Mouse (Mus musculus) frontal cortex, postnatal 36 days (tissue): ENCODE results near the gene Dscaml1.

Experiments
- DNase-seq, 2 experiments: peaks; one replicate each; pipeline ENCODE4 v3.0.0; 2022; ENCODE audit warnings: low spot score in 2 of 2

Dscaml1 gene

GRCm38 (mm10) chr9:45507482-45507881, 81.1 kb downstream of the Dscaml1 start:
- DNase-seq: no peak

- no peak for DNase-seq
Observed at GRCm38 (mm10) chr9:45510806-45511546, 84.5 kb downstream of the Dscaml1 start.

- peak; percentile 61 to 73 for DNase-seq
Observed at GRCm38 (mm10) chr9:45517993-45518705, 91.7 kb downstream of the Dscaml1 start.

GRCm38 (mm10) chr9:45519841-45520240, 93.4 kb downstream of the Dscaml1 start:
- peak in 1 of 2 experiments; percentile 39 for DNase-seq

GRCm38 (mm10) chr9:45522866-45523265, 96.4 kb downstream of the Dscaml1 start:
- no peak for DNase-seq

GRCm38 (mm10) chr9:45524505-45524904, 98.1 kb downstream of the Dscaml1 start:
- DNase-seq: no peak

GRCm38 (mm10) chr9:45533253-45533652, 106.8 kb downstream of the Dscaml1 start:
- DNase-seq: no peak

- no peak for DNase-seq
Observed at GRCm38 (mm10) chr9:45534472-45534988, 108.1 kb downstream of the Dscaml1 start.

GRCm38 (mm10) chr9:45537649-45538048, 111.2 kb downstream of the Dscaml1 start:
- peak; percentile 44 to 49 for DNase-seq

GRCm38 (mm10) chr9:45539265-45540044, 113.0 kb downstream of the Dscaml1 start:
- no peak for DNase-seq

- no peak for DNase-seq
Observed at GRCm38 (mm10) chr9:45546024-45546638, 119.7 kb downstream of the Dscaml1 start.

GRCm38 (mm10) chr9:45546902-45547578, 120.6 kb downstream of the Dscaml1 start:
- no peak for DNase-seq

GRCm38 (mm10) chr9:45549796-45550195, 123.4 kb downstream of the Dscaml1 start:
- no peak for DNase-seq

- DNase-seq: no peak
Observed at GRCm38 (mm10) chr9:45550210-45550609, 123.8 kb downstream of the Dscaml1 start.

GRCm38 (mm10) chr9:45550662-45551061, 124.2 kb downstream of the Dscaml1 start:
- no peak for DNase-seq

- DNase-seq: peak in 1 of 2 experiments; percentile 46
Observed at GRCm38 (mm10) chr9:45555036-45555826, 128.8 kb downstream of the Dscaml1 start.

GRCm38 (mm10) chr9:45556882-45557281, 130.5 kb downstream of the Dscaml1 start:
- DNase-seq: no peak

GRCm38 (mm10) chr9:45560987-45561386, 134.6 kb downstream of the Dscaml1 start:
- DNase-seq: no peak

GRCm38 (mm10) chr9:45566843-45567578, 140.6 kb downstream of the Dscaml1 start:
- DNase-seq: no peak
